Mouse (Mus musculus): ENCODE results near the gene E2f6. TPM values are rescaled to one million over a fixed set of nuclear protein-coding genes. Genes with fewer than 3 reads are reported as not detected.

The E2f6 gene
- polyA plus RNA-seq (2016; fragmentation: Nextera tagmentation; extraction: Ambion mirVana) = 63.0 and 67.6 TPM in 2 replicates

- Histone ChIP-seq H3K36me3 (replicated peaks) (peaks cover 32% of the 10 kb centered on the region), H3K9me3 (peaks cover 8% of the 10 kb centered on the region), H3K27me3 (ENCODE audit: poor library complexity, severe bottlenecking) (peaks cover 48% of the 10 kb centered on the region), H3K4me3 (peak within 1 kb of the TSS; percentile 84), H3K4me1 (peaks cover 32% of the 10 kb centered on the region), H3K27ac (peak within 1 kb of the TSS; percentile 97)
- DNase-seq (ENCODE audit: extremely low spot score, low spot score) = peak; percentile 85
- 6% methylated on average over 81 of the region's 81 CpGs for WGBS
These were observed at the start of gene E2f6 for GRCm38 (mm10) chr12:16810525-16811431. E2f6 (plus strand) TSS chr12:16810963.

- peaks cover 29% of the 10 kb centered on the region for H3K36me3 ChIP-seq (replicated peaks)
- H3K27me3 ChIP-seq (ENCODE audit: poor library complexity, severe bottlenecking) = no peaks in the 10 kb centered on the region
- peaks cover 37% of the 10 kb centered on the region for H3K4me1 ChIP-seq
- H3K4me3 ChIP-seq = no peak overlapping the region
- no peak overlapping the region for H3K27ac ChIP-seq
- no peaks in the 10 kb centered on the region for H3K9me3 ChIP-seq
- WGBS = 99% methylated on average over 3 of the region's 3 CpGs
- DNase-seq (ENCODE audit: extremely low spot score, low spot score) = no peak
These were observed 49.3 kb upstream of the E2f6 start for GRCm38 (mm10) chr12:16761461-16761860.

GRCm38 (mm10) chr12:16763649-16764422 lies 46.9 kb upstream of the E2f6 start:
- Histone ChIP-seq H3K4me1 (peaks cover 34% of the 10 kb centered on the region), H3K27ac (no peak overlapping the region), H3K4me3 (no peak overlapping the region), H3K36me3 (replicated peaks) (peaks cover 27% of the 10 kb centered on the region), H3K27me3 (ENCODE audit: poor library complexity, severe bottlenecking) (no peaks in the 10 kb centered on the region), H3K9me3 (0 out of 2 replicates have a peak, but pooled peaks cover 3% of the 10 kb centered on the region)
- 80% methylated on average over 4 of the region's 4 CpGs for WGBS
- DNase-seq (ENCODE audit: extremely low spot score, low spot score) = no peak

- H3K4me1 ChIP-seq = peaks cover 31% of the 10 kb centered on the region
- DNase-seq (ENCODE audit: extremely low spot score, low spot score) = no peak
- 87% methylated on average over 12 of the region's 12 CpGs for WGBS
- H3K36me3 ChIP-seq (replicated peaks) = peaks cover 33% of the 10 kb centered on the region
- no peaks in the 10 kb centered on the region for H3K27me3 ChIP-seq (ENCODE audit: poor library complexity, severe bottlenecking)
- H3K27ac ChIP-seq = 0 out of 2 replicates have a peak overlapping the region, but pooled peaks have one; percentile 9
- H3K4me3 ChIP-seq = no peak overlapping the region
- 0 out of 2 replicates have a peak, but pooled peaks cover 3% of the 10 kb centered on the region for H3K9me3 ChIP-seq
These were observed 45.9 kb upstream of the E2f6 start for GRCm38 (mm10) chr12:16764776-16765445.

GRCm38 (mm10) chr12:16768251-16768650 lies 42.5 kb upstream of the E2f6 start:
- Histone ChIP-seq H3K9me3 (0 out of 2 replicates have a peak, but pooled peaks cover 3% of the 10 kb centered on the region), H3K27me3 (ENCODE audit: poor library complexity, severe bottlenecking) (no peaks in the 10 kb centered on the region), H3K36me3 (replicated peaks) (peaks cover 37% of the 10 kb centered on the region), H3K4me1 (peaks cover 34% of the 10 kb centered on the region), H3K4me3 (no peak overlapping the region), H3K27ac (no peak overlapping the region)
- no peak for DNase-seq (ENCODE audit: extremely low spot score, low spot score)
- WGBS = 92% methylated on average over 3 of the region's 3 CpGs

GRCm38 (mm10) chr12:16768711-16769110 lies 42.1 kb upstream of the E2f6 start:
- no peaks in the 10 kb centered on the region for H3K27me3 ChIP-seq (ENCODE audit: poor library complexity, severe bottlenecking)
- H3K9me3 ChIP-seq = 0 out of 2 replicates have a peak, but pooled peaks cover 3% of the 10 kb centered on the region
- DNase-seq (ENCODE audit: extremely low spot score, low spot score) = no peak
- WGBS = 80% methylated on average over 2 of the region's 2 CpGs
- H3K4me3 ChIP-seq = no peak overlapping the region
- peaks cover 37% of the 10 kb centered on the region for H3K36me3 ChIP-seq (replicated peaks)
- peaks cover 33% of the 10 kb centered on the region for H3K4me1 ChIP-seq
- H3K27ac ChIP-seq = no peak overlapping the region

- H3K4me3 ChIP-seq = no peak overlapping the region
- H3K27ac ChIP-seq = no peak overlapping the region
- H3K36me3 ChIP-seq (replicated peaks) = peaks cover 42% of the 10 kb centered on the region
- no peak for DNase-seq (ENCODE audit: extremely low spot score, low spot score)
- H3K4me1 ChIP-seq = peaks cover 23% of the 10 kb centered on the region
- H3K27me3 ChIP-seq (ENCODE audit: poor library complexity, severe bottlenecking) = no peaks in the 10 kb centered on the region
- WGBS = 94% methylated on average over 6 of the region's 6 CpGs
- H3K9me3 ChIP-seq = 0 out of 2 replicates have a peak, but pooled peaks cover 3% of the 10 kb centered on the region
These were observed 41.1 kb upstream of the E2f6 start for GRCm38 (mm10) chr12:16769601-16770165.

- DNase-seq (ENCODE audit: extremely low spot score, low spot score) = no peak
- WGBS = 97% methylated on average over 4 of the region's 4 CpGs
- no peak overlapping the region for H3K4me3 ChIP-seq
- no peaks in the 10 kb centered on the region for H3K27me3 ChIP-seq (ENCODE audit: poor library complexity, severe bottlenecking)
- peaks cover 23% of the 10 kb centered on the region for H3K4me1 ChIP-seq
- no peaks in the 10 kb centered on the region for H3K9me3 ChIP-seq
- no peak overlapping the region for H3K27ac ChIP-seq
- H3K36me3 ChIP-seq (replicated peaks) = peaks cover 43% of the 10 kb centered on the region
These were observed 36.2 kb upstream of the E2f6 start for GRCm38 (mm10) chr12:16774605-16775004.

- Histone ChIP-seq H3K4me1 (peaks cover 23% of the 10 kb centered on the region), H3K9me3 (no peaks in the 10 kb centered on the region), H3K4me3 (no peak overlapping the region), H3K27me3 (ENCODE audit: poor library complexity, severe bottlenecking) (no peaks in the 10 kb centered on the region), H3K36me3 (replicated peaks) (peaks cover 42% of the 10 kb centered on the region), H3K27ac (no peak overlapping the region)
- no peak for DNase-seq (ENCODE audit: extremely low spot score, low spot score)
- WGBS = 87% methylated on average over 3 of the region's 3 CpGs
These were observed 35.4 kb upstream of the E2f6 start for GRCm38 (mm10) chr12:16775351-16775750.

GRCm38 (mm10) chr12:16778523-16778922 lies 32.2 kb upstream of the E2f6 start:
- H3K27me3 ChIP-seq (ENCODE audit: poor library complexity, severe bottlenecking) = no peaks in the 10 kb centered on the region
- H3K9me3 ChIP-seq = no peaks in the 10 kb centered on the region
- H3K36me3 ChIP-seq (replicated peaks) = peaks cover 46% of the 10 kb centered on the region
- WGBS = 76% methylated on average over 5 of the region's 5 CpGs
- no peak overlapping the region for H3K27ac ChIP-seq
- peaks cover 14% of the 10 kb centered on the region for H3K4me1 ChIP-seq
- H3K4me3 ChIP-seq = no peak overlapping the region
- no peak for DNase-seq (ENCODE audit: extremely low spot score, low spot score)

- H3K4me1 ChIP-seq = peaks cover 14% of the 10 kb centered on the region
- H3K9me3 ChIP-seq = no peaks in the 10 kb centered on the region
- WGBS = 67% methylated on average over 2 of the region's 2 CpGs
- no peak overlapping the region for H3K4me3 ChIP-seq
- H3K27me3 ChIP-seq (ENCODE audit: poor library complexity, severe bottlenecking) = no peaks in the 10 kb centered on the region
- H3K27ac ChIP-seq = no peak overlapping the region
- DNase-seq (ENCODE audit: extremely low spot score, low spot score) = no peak
- peaks cover 48% of the 10 kb centered on the region for H3K36me3 ChIP-seq (replicated peaks)
These were observed 31.6 kb upstream of the E2f6 start for GRCm38 (mm10) chr12:16779165-16779564.

GRCm38 (mm10) chr12:16780320-16780719 lies 30.4 kb upstream of the E2f6 start:
- no peak for DNase-seq (ENCODE audit: extremely low spot score, low spot score)
- Histone ChIP-seq H3K36me3 (replicated peaks) (peaks cover 48% of the 10 kb centered on the region), H3K27me3 (ENCODE audit: poor library complexity, severe bottlenecking) (no peaks in the 10 kb centered on the region), H3K4me3 (no peak overlapping the region), H3K4me1 (peaks cover 14% of the 10 kb centered on the region), H3K27ac (no peak overlapping the region), H3K9me3 (no peaks in the 10 kb centered on the region)
- WGBS = 78% methylated on average over 3 of the region's 3 CpGs
